In genomic region chr16:90144541-90144940, GRCm38 (mm10) we compare ENCODE assay signal across 7 mouse cellular contexts. TPM values are rescaled to one million over a fixed set of nuclear protein-coding genes. Genes with fewer than 3 reads are reported as not detected.
A peak's percentile ranks its signal among the peaks of the same experiment; 100 is the strongest.
DNase-seq lines count a peak whose midpoint lies in the region; ATAC-seq lines count a peak whose summit lies in the region.

No protein-coding gene starts in this region.

- no peaks in the 10 kb centered on the region for H3K27me3 ChIP-seq in forebrain, embryonic 11.5 days (ENCODE audit: control insufficient read depth, insufficient read depth, low read length)
- no peaks in the 10 kb centered on the region for H3K27me3 ChIP-seq in stomach, embryonic 16.5 days (ENCODE audit: control insufficient read depth, insufficient read depth, low read length)

- H3K9me3 ChIP-seq in forebrain, embryonic 11.5 days (ENCODE audit: control insufficient read depth, low read length) = no peaks in the 10 kb centered on the region
- no peaks in the 10 kb centered on the region for H3K9me3 ChIP-seq in stomach, embryonic 16.5 days (replicated peaks; ENCODE audit: control insufficient read depth, low read length)

- peak; percentile 36 to 37 for DNase-seq in spleen, postnatal 10 days (ENCODE audit: low spot score in 2 of 2)
- DNase-seq in spleen, postnatal 36 days (ENCODE audit: low spot score in 2 of 2) = no peak
- DNase-seq in forebrain, embryonic 11.5 days (ENCODE audit: low spot score) = peak; percentile 62
- peak; percentile 54 for DNase-seq in liver
- DNase-seq in right cerebral cortex, postnatal 25 days = no peak
- no peak for DNase-seq in embryo, embryonic 9.5 days (ENCODE audit: extremely low spot score)

- no peaks in the 10 kb centered on the region for H3K36me3 ChIP-seq in forebrain, embryonic 11.5 days (ENCODE audit: control insufficient read depth, insufficient read depth, low read length)
- no peaks in the 10 kb centered on the region for H3K36me3 ChIP-seq in stomach, embryonic 16.5 days (ENCODE audit: control insufficient read depth, insufficient read depth, low read length)

- H3K4me2 ChIP-seq in forebrain, embryonic 11.5 days (ENCODE audit: low read depth, low read length, severe bottlenecking) = peak overlapping the region; percentile 59
- H3K4me2 ChIP-seq in stomach, embryonic 16.5 days (ENCODE audit: low read depth, low read length) = peak overlapping the region; percentile 66

- peak overlapping the region; percentile 55 for H3K4me3 ChIP-seq in forebrain, embryonic 11.5 days (ENCODE audit: low read depth, low read length)
- peak overlapping the region; percentile 75 for H3K4me3 ChIP-seq in stomach, embryonic 16.5 days (replicated peaks; ENCODE audit: low read length)

- ATAC-seq in forebrain, embryonic 11.5 days (replicated peaks; ENCODE audit: low FRiP score) = no peak
- ATAC-seq in stomach, embryonic 16.5 days (ENCODE audit: insufficient read depth, low FRiP score) = no peak

- WGBS in forebrain, embryonic 11.5 days = 8% methylated on average over 13 of the region's 13 CpGs
- WGBS in stomach, embryonic 16.5 days = 12% methylated on average over 13 of the region's 13 CpGs

- peak overlapping the region; percentile 70 for H3K9ac ChIP-seq in forebrain, embryonic 11.5 days (ENCODE audit: low read length)
- H3K9ac ChIP-seq in stomach, embryonic 16.5 days (ENCODE audit: low read length) = peak overlapping the region; percentile 83

- H3K4me1 ChIP-seq in forebrain, embryonic 11.5 days (replicated peaks; ENCODE audit: control insufficient read depth, insufficient read depth, low read length) = peaks cover 7% of the 10 kb centered on the region
- peaks cover 15% of the 10 kb centered on the region for H3K4me1 ChIP-seq in stomach, embryonic 16.5 days (ENCODE audit: control insufficient read depth, insufficient read depth, low read length)

- no peak overlapping the region for H3K27ac ChIP-seq in forebrain, embryonic 11.5 days (ENCODE audit: low read depth, low read length)
- peak overlapping the region; percentile 54 for H3K27ac ChIP-seq in stomach, embryonic 16.5 days (ENCODE audit: low read length)

RNA-seq across cellular contexts. Expression of gene Tiam1, which starts 1.0 kb away (rescaled TPM):
- polyA plus RNA-seq in forebrain, embryonic 11.5 days (2014; fragmentation: Nextera tagmentation; extraction: Ambion mirVana) = 22.7 and 30.4 TPM in 2 replicates
- polyA plus RNA-seq in stomach, embryonic 16.5 days (2015; fragmentation: Nextera tagmentation; extraction: Ambion mirVana) = 22.6 and 24.1 TPM in 2 replicates

Comparison
In these comparisons a context has a peak if more than half of its experiments do, and no peak if none do; other contexts are left out.
1. DNase-seq: peak in spleen, postnatal 10 days (2 of 2), forebrain, embryonic 11.5 days (single experiment) and liver (single experiment); none in spleen, postnatal 36 days (0 of 2), right cerebral cortex, postnatal 25 days (single experiment) and embryo, embryonic 9.5 days (single experiment).